Mouse (Mus musculus): ENCODE measurements at regions not wholly inside any gene's neighbourhood (a gene's known extent, or its start where the extent isn't known, plus 50 kb on each side); places are given as distances from the start of the nearest gene placed in this dataset.

GRCm38 (mm10) chr10:96837230-96837629 lies 220.4 kb downstream of the Btg1 start:
- no peak for TF ChIP-seq CTCF (IDR thresholded peaks at IDR 0.05; ENCODE audit: insufficient read depth, low read length)
- no peak for TF ChIP-seq POLR2A (IDR thresholded peaks at IDR 0.05; ENCODE audit: borderline replicate concordance, extremely low read depth, low read depth, low read length)

All from lung, adult 2 months (tissue).